Mouse (Mus musculus) brown adipose tissue, adult 24 weeks (tissue): Measurements from ENCODE around the gene Mpp3. TPM values are rescaled to one million over a fixed set of nuclear protein-coding genes. Genes with fewer than 3 reads are reported as not detected.

Experiments used
- H3K27ac ChIP-seq: fragments of 200-500 bp; replicated peaks from 2 replicates; pipeline ENCODE4 v1.5.1; 2012; ENCODE audit warnings: low read depth, mild to moderate bottlenecking, low read length
- H3K4me1 ChIP-seq: fragments of 200-500 bp; 2 replicates; pipeline ENCODE4 v1.6.1; 2012; ENCODE audit warnings: low read length, mixed read lengths; ENCODE audit not compliant: control insufficient read depth, insufficient read depth, insufficient read length
- H3K4me3 ChIP-seq: fragments of 200-500 bp; 2 replicates; pipeline ENCODE4 v1.5.1; 2012; ENCODE audit warnings: low read depth, mild to moderate bottlenecking, low read length, moderate library complexity; ENCODE audit not compliant: insufficient read depth
- polyA plus RNA-seq: library from polyadenylated mRNA; stranded (reverse); fragments of >200 nt; gene quantifications from 2 replicates; pipeline ENCODE4 v1.2.4, GENCODE M21; 2012; ENCODE audit not compliant: missing spikeins, insufficient read depth, insufficient read length

Gene Mpp3
- polyA plus RNA-seq, 1 experiment: 0.87 TPM

- Histone ChIP-seq H3K4me1 (peaks cover 23% of the 10 kb centered on the region), H3K4me3 (no peak overlapping the region), H3K27ac (peak overlapping the region; percentile 99)
Observed at GRCm38 (mm10) chr11:102046607-102047006, 18.3 kb upstream of the Mpp3 start.

GRCm38 (mm10) chr11:102044691-102045212 is 16.5 kb upstream of the Mpp3 start:
- H3K4me3 ChIP-seq: peak overlapping the region; percentile 56
- peak overlapping the region; percentile 99 for H3K27ac ChIP-seq
- H3K4me1 ChIP-seq: peaks cover 10% of the 10 kb centered on the region

DNA sequence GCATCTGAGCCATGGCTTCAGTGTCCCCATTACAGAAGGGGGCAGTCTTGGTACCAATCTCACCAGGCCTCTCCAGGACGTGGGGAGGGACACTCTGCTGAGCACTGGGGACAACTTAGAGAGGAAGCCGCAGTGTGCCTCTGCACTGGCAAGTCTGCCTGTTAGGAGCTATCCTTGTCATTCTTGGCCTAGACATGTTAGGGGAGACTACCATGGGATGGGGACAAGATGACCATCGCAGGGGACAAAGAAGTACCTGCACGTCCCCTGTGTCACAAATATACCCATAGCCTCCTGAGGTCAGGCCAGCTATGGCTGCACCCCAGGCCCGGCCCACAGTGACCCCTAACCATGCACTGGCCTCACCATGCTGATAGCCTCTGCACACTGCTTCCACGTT is 15.1 kb upstream of the Mpp3 start:
- H3K27ac ChIP-seq: peak overlapping the region; percentile 97
- H3K4me1 ChIP-seq: 0 out of 2 replicates have a peak, but pooled peaks cover 5% of the 10 kb centered on the region
- H3K4me3 ChIP-seq: peak overlapping the region; percentile 85

- 0 out of 2 replicates have a peak, but pooled peaks cover 5% of the 10 kb centered on the region for H3K4me1 ChIP-seq
- peak overlapping the region; percentile 85 for H3K4me3 ChIP-seq
- peak overlapping the region; percentile 97 for H3K27ac ChIP-seq
Observed at GRCm38 (mm10) chr11:102042971-102043370, 14.7 kb upstream of the Mpp3 start.

DNA sequence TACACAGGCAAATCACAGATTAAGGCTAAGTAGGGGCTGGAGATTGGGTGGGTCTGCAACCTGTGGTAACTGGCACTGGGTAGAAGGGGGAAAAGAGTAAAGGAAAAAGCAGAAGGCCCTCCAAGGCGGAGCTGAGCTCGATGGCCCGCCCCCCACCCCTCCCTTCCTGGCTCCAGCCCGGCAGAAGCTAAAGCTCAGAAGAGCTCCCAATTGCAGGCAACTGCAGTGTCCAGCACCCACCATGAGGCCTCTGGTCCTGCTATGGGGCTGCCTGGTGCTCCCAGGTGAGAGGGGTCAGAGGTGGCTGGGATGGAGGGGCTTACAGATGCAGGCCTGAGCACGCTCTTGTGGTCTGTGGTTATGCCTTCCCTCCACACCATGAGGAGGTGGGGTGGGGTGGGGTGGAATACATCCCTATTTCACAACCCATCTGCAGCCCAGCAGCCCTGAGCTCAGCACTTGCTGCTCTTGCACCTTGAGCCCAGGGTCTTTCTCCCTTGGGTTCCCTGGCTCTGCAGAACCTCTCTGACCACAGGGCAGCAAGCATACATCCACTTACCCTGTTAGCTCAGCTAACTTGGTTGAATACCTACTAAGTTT is 13.2 kb upstream of the Mpp3 start, which contains the start of gene Cd300lg:
Gene Cd300lg (plus strand): TSS at position 160 of the 600 bp plus-strand sequence.
- H3K4me1 ChIP-seq: 0 out of 2 replicates have a peak, but pooled peaks cover 2% of the 10 kb centered on the region
- H3K4me3 ChIP-seq: peak within 1 kb of the TSS; percentile 85
- peak within 1 kb of the TSS; percentile 97 for H3K27ac ChIP-seq

- H3K27ac ChIP-seq: no peak overlapping the region
- 0 out of 2 replicates have a peak, but pooled peaks cover 1% of the 10 kb centered on the region for H3K4me1 ChIP-seq
- H3K4me3 ChIP-seq: no peak overlapping the region
Observed at GRCm38 (mm10) chr11:102040646-102041045, 12.4 kb upstream of the Mpp3 start.

DNA sequence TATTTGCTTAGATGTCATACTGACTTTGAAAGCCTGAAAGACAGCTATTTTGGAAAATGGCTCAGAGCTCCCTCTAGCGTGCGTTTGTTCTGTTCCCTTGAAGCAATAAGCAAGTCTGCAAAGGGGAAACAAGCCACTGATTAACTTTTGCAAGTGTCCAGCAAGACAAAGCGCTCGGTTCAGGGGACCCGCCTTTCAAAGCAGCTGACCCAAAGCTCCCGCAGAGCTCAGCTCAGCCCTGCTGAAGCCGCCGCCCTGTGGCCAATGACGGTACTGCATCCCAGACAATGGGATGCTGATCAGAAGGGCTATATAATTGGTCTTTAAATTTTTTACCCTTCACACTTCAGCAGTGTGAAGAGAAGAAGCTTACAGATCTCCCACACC is 11.9 kb upstream of the Mpp3 start:
- H3K4me3 ChIP-seq: no peak overlapping the region
- no peak overlapping the region for H3K27ac ChIP-seq
- H3K4me1 ChIP-seq: no peaks in the 10 kb centered on the region

DNA sequence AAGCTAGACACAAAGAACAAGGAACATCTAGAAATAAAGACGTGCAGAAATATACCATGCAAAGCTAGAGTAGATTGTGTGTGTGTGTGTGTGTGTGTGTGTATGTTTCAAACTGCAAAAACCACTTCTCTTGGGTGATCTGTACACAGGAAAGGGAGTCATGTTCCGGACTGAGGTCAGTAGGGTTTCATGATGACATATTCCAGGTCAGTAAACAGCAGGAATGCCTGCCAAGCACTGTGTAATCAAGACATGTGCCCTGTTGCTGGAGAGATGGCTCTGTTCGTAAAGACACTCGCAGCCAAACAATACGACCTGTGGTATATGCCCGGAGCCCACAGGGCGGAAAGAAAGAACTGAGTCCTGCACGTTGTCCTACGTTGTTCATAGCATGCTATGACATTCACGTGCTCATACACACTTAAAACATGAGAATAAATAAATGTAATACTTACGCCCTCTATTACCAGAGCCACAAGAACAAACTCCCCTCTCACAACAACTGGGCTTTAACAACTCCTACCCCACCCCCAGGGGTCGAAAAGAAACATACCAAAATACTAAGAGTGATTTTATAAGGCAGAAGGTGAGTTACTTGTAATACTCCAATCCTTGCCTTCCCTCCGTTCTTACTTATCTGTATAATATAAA is 11.4 kb upstream of the Mpp3 start:
- no peak overlapping the region for H3K27ac ChIP-seq
- no peaks in the 10 kb centered on the region for H3K4me1 ChIP-seq
- no peak overlapping the region for H3K4me3 ChIP-seq

GRCm38 (mm10) chr11:102037789-102038188 is 9.5 kb upstream of the Mpp3 start:
- H3K4me1 ChIP-seq: no peaks in the 10 kb centered on the region
- no peak overlapping the region for H3K27ac ChIP-seq
- no peak overlapping the region for H3K4me3 ChIP-seq

DNA sequence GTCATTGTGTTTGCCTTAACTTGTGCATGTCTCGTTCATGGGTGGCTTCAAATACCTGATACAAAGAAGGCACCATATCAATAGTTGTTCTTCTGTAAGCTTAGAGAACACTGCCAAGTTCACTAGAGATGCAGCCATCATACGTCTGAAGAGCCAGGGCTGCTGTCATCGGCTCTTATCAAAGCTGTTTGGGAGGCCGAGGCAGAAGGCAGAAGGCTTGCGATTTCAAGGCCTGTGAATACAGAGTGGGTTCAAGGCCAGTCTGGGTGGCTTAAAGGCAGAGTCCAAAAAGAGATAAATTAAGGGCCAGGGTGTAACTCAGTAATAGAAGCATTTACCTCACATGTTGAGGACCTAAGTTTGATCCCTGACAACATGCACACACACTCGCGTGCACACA is 8.1 kb upstream of the Mpp3 start:
- H3K4me1 ChIP-seq: no peaks in the 10 kb centered on the region
- H3K27ac ChIP-seq: no peak overlapping the region
- no peak overlapping the region for H3K4me3 ChIP-seq

DNA sequence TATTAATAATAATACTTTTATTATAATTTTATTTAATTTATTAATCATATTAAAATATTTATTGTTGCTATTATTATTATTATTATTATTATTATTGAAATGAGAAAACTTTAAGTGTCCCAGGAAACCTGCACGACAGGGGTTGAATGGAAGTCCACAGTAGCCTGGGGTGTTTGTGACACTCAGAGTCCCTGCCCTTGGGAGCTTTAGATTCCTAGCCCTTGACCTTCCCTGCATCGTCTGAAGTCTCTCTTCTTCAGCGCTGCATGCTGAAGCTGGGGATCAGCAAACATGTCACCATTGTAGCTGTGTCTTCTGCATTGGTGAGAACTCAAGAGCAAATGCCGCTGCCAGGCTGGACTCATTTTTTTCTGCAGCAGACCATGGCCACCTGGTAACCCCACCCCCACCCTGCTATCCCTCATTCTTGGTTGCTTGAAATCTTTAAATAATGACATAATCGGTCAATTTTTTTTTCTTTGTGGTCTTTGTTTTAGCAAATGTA is 7.2 kb upstream of the Mpp3 start:
- H3K4me3 ChIP-seq: no peak overlapping the region
- no peak overlapping the region for H3K27ac ChIP-seq
- H3K4me1 ChIP-seq: no peaks in the 10 kb centered on the region

GRCm38 (mm10) chr11:102034887-102035286 is 6.6 kb upstream of the Mpp3 start:
- Histone ChIP-seq H3K4me3 (no peak overlapping the region), H3K27ac (no peak overlapping the region), H3K4me1 (no peaks in the 10 kb centered on the region)

- Histone ChIP-seq H3K4me3 (no peak overlapping the region), H3K4me1 (no peaks in the 10 kb centered on the region), H3K27ac (no peak overlapping the region)
Observed at GRCm38 (mm10) chr11:102033055-102033591, 4.9 kb upstream of the Mpp3 start.

- no peaks in the 10 kb centered on the region; the same call in 1 of the 2 replicates for H3K4me1 ChIP-seq
Observed at GRCm38 (mm10) chr11:102031149-102031548, 2.9 kb upstream of the Mpp3 start.

DNA sequence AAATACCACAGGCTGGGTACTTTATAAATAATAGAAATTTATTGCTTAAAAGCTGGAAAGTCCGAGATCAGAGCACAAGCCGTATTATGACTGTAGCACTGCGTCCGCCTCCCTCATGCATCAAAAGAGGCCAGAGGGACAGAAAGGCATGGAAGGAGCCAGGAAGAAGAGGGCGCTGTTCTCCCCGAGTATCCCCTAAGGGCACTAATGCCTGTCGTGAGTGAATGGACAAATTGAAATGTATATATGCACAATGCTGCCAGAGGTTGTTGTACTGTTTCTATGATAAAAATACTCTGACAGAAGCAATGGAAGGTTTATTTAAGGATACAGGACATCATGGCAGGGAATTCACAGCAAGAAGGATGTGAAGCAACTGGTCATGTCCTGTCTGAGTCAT is 1.7 kb upstream of the Mpp3 start:
- H3K4me3 ChIP-seq: no peak overlapping the region
- H3K27ac ChIP-seq: no peak overlapping the region
- no peaks in the 10 kb centered on the region; the same call in 1 of the 2 replicates for H3K4me1 ChIP-seq

More at GRCm38 (mm10) chr11:102031149-102031548, 2.9 kb upstream of the Mpp3 start:
- Histone ChIP-seq H3K4me3 (no peak overlapping the region), H3K27ac (no peak overlapping the region)
